11 mouse cellular contexts compared by ENCODE assay signal in the genomic region with DNA sequence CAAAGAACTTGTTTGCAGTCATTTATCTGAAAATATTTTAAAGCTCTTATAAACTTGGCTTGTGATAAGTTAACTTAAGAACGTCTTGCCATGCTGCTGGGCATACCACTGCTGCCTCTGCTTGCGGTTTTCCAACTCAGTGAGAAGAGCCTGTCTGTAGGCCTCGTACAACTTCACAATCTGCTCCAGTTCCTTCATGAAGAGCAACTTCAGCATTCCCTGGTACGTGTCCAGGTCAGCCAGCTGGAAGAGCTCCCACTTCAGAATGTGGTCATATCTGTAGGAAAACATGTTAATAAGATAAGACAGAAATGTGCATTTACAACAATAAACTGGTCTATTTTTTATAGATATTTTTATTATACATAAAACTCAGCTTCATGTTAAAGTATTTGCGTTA. TPM values are rescaled to one million over a fixed set of nuclear protein-coding genes. Genes with fewer than 3 reads are reported as not detected.
DNase-seq lines count a peak whose midpoint lies in the region; ATAC-seq and TF ChIP-seq lines count a peak whose summit lies in the region.
"Had no signal": no experiment of that assay in that cellular context is flagged by ENCODE, and none has a peak within 500 bp of the region (broad histone marks: within the 10 kb centered on the region; RNA-seq: fewer than 3 reads in every experiment).

No protein-coding gene starts in this region.

- H3K27ac ChIP-seq in kidney, embryonic 15.5 days: no peak overlapping the region
- H3K27ac ChIP-seq in lung, postnatal 0 days (ENCODE audit: low read length): peak overlapping the region; percentile 59
- H3K27ac ChIP-seq in forebrain, embryonic 13.5 days: no peak overlapping the region
- H3K27ac ChIP-seq: hindbrain, embryonic 10.5 days; macrophage had no signal

- TF ChIP-seq EP300 in lung, postnatal 0 days (IDR thresholded peaks at IDR 0.05): no peak

- H3K4me1 ChIP-seq in kidney, embryonic 15.5 days: 0 out of 2 replicates have a peak, but pooled peaks cover 3% of the 10 kb centered on the region
- H3K4me1 ChIP-seq in lung, postnatal 0 days (ENCODE audit: insufficient read depth, low read depth, low read length): no peaks in the 10 kb centered on the region
- H3K4me1 ChIP-seq in forebrain, embryonic 13.5 days: no peaks in the 10 kb centered on the region
- H3K4me1 ChIP-seq: hindbrain, embryonic 10.5 days had no signal

- no peak overlapping the region for H3K4me3 ChIP-seq in kidney, embryonic 15.5 days (replicated peaks)
- H3K4me3 ChIP-seq in lung, postnatal 0 days (ENCODE audit: low read depth, low read length): no peak overlapping the region
- H3K4me3 ChIP-seq in forebrain, embryonic 13.5 days: no peak overlapping the region
- H3K4me3 ChIP-seq: hindbrain, embryonic 10.5 days had no signal

- H3K4me2 ChIP-seq in kidney, embryonic 15.5 days: no peak overlapping the region
- no peak overlapping the region for H3K4me2 ChIP-seq in lung, postnatal 0 days (replicated peaks; ENCODE audit: low read depth, low read length)
- H3K4me2 ChIP-seq in forebrain, embryonic 13.5 days: no peak overlapping the region

- no peaks in the 10 kb centered on the region for H3K9me3 ChIP-seq in kidney, embryonic 15.5 days (replicated peaks)
- no peaks in the 10 kb centered on the region for H3K9me3 ChIP-seq in lung, postnatal 0 days (ENCODE audit: low read length)
- H3K9me3 ChIP-seq in forebrain, embryonic 13.5 days (replicated peaks): no peaks in the 10 kb centered on the region
- H3K9me3 ChIP-seq: hindbrain, embryonic 10.5 days had no signal

- no peak for TF ChIP-seq CTCF in lung, postnatal 0 days (IDR thresholded peaks at IDR 0.05)

- H3K36me3 ChIP-seq in kidney, embryonic 15.5 days: peaks cover 87% of the 10 kb centered on the region
- H3K36me3 ChIP-seq in lung, postnatal 0 days (ENCODE audit: insufficient read depth, low read length): peaks cover 23% of the 10 kb centered on the region
- peaks cover 86% of the 10 kb centered on the region for H3K36me3 ChIP-seq in forebrain, embryonic 13.5 days (ENCODE audit: poor library complexity, severe bottlenecking)

- no peak overlapping the region for H3K9ac ChIP-seq in kidney, embryonic 15.5 days
- H3K9ac ChIP-seq in lung, postnatal 0 days (replicated peaks; ENCODE audit: low read depth): no peak overlapping the region
- no peak overlapping the region for H3K9ac ChIP-seq in forebrain, embryonic 13.5 days

- intact Hi-C loops in heart, postnatal 10 days (cut with DNase I): no loop called here

- peak; percentile 9 for DNase-seq in kidney, adult 11 months
- DNase-seq in adipocyte (ENCODE audit: low spot score) (peak; percentile 32), MN1 (ENCODE audit: low spot score) (no peak)
- DNase-seq in heart, postnatal 10 days: peak; percentile 67 to 69
- peak; percentile 71 for DNase-seq in lung, postnatal 0 days (ENCODE audit: low spot score)
- no peak for DNase-seq in cerebellum, adult 11 months

- no peaks in the 10 kb centered on the region for H3K27me3 ChIP-seq in kidney, embryonic 15.5 days
- H3K27me3 ChIP-seq in lung, postnatal 0 days (replicated peaks; ENCODE audit: insufficient read depth, low read length): no peaks in the 10 kb centered on the region
- H3K27me3 ChIP-seq in forebrain, embryonic 13.5 days: no peaks in the 10 kb centered on the region

- 78% methylated on average over 5 of the region's 5 CpGs for WGBS in kidney, embryonic 15.5 days
- 39% methylated on average over 5 of the region's 5 CpGs for WGBS in lung, postnatal 0 days
- 87% methylated on average over 5 of the region's 5 CpGs for WGBS in forebrain, embryonic 13.5 days

- no peak for ATAC-seq in kidney, embryonic 15.5 days (replicated peaks; ENCODE audit: low FRiP score)
- ATAC-seq in lung, postnatal 0 days: peak; percentile 68
- ATAC-seq in forebrain, embryonic 13.5 days: no peak
- ATAC-seq: CD4-positive, CD25-positive, alpha-beta regulatory T cell, adult 4 months had no signal

RNA-seq across cellular contexts. Expression of a gene that starts 20.7 kb away (rescaled TPM):
- 7.1 and 9.2 TPM in 2 replicates for polyA plus RNA-seq in kidney, embryonic 15.5 days (2015; fragmentation: Nextera tagmentation; extraction: Ambion mirVana)
- total RNA-seq in heart, postnatal 10 days (2021): 10 to 100 TPM; 37.9 to 40.7 TPM
- 10.7 and 12.2 TPM in 2 replicates for polyA plus RNA-seq in lung, postnatal 0 days (2015; fragmentation: Nextera tagmentation; extraction: Ambion mirVana)
- polyA plus RNA-seq in forebrain, embryonic 13.5 days (2015; fragmentation: Nextera tagmentation; extraction: Ambion mirVana): 1.1 and 1.5 TPM in 2 replicates

Comparison
In these comparisons a context has a peak if more than half of its experiments do, and no peak if none do; other contexts are left out.
1. DNase-seq: peak in kidney, adult 11 months (single experiment), adipocyte (single experiment), heart, postnatal 10 days (2 of 2) and lung, postnatal 0 days (single experiment); none in MN1 (single experiment) and cerebellum, adult 11 months (single experiment).